Mouse (Mus musculus) erythroid progenitor cell, adult 5-6 weeks (primary cell): ENCODE results near the gene Lancl1. TPM values are rescaled to one million over a fixed set of nuclear protein-coding genes. Genes with fewer than 3 reads are reported as not detected.

Experiments
- total RNA-seq, 2 experiments: library from RNA; stranded (forward) in 1 of 2; stranded (reverse) in 1 of 2; fragments of 150-400 nt in 1 of 2; fragments of 186-747, 209-891 nt in 1 of 2; gene quantifications; 2 replicates each; pipeline versions ENCODE4 v1.2.3 to v1.2.4; 2015 to 2017; ENCODE audit warnings: low replicate concordance in 2 of 2

Gene Lancl1
- total RNA-seq, 2 experiments from 2014 or later: 1.7 to 3.9 TPM

Other genes starting within 250 kb of the Lancl1 start
- gene Kansl1l, start 221.3 kb downstream of the Lancl1 start, total RNA-seq (2015; ENCODE audit: low replicate concordance): 18.7 and 41.9 TPM in 2 replicates
- gene Kansl1l, start 221.3 kb downstream of the Lancl1 start, total RNA-seq (2017; ENCODE audit: low replicate concordance): 19.5 and 21.9 TPM in 2 replicates
- 88.9 and 90.1 TPM in 2 replicates for gene Acadl, start 175.6 kb downstream of the Lancl1 start, total RNA-seq (2015; ENCODE audit: low replicate concordance)
- gene Acadl, start 175.6 kb downstream of the Lancl1 start, total RNA-seq (2017; ENCODE audit: low replicate concordance): 59.4 and 85.7 TPM in 2 replicates
- not detected in 2 replicates for gene Myl1, start 93.5 kb downstream of the Lancl1 start, total RNA-seq (2015; ENCODE audit: low replicate concordance)
- gene Myl1, start 93.5 kb downstream of the Lancl1 start, total RNA-seq (2017; ENCODE audit: low replicate concordance): not detected in 2 replicates
- not detected in 2 replicates for gene Cps1, start 84.2 kb upstream of the Lancl1 start, total RNA-seq (2015; ENCODE audit: low replicate concordance)
- gene Cps1, start 84.2 kb upstream of the Lancl1 start, total RNA-seq (2017; ENCODE audit: low replicate concordance): not detected in 2 replicates